26 mouse cellular contexts compared by ENCODE assay signal in genomic region chr1:58690834-58691488, GRCm38 (mm10). TPM values are rescaled to one million over a fixed set of nuclear protein-coding genes. Genes with fewer than 3 reads are reported as not detected.
A peak's percentile ranks its signal among the peaks of the same experiment; 100 is the strongest.
DNase-seq lines count a peak whose midpoint lies in the region; ATAC-seq lines count a peak whose summit lies in the region.
"Not testable (repeated sequence)": the region's sequence is repeated elsewhere in the genome, so short reads cannot be mapped to it uniquely, and the experiment has no call there.
"Had no signal": no experiment of that assay in that cellular context is flagged by ENCODE, and none has a peak within 500 bp of the region (broad histone marks: within the 10 kb centered on the region; RNA-seq: fewer than 3 reads in every experiment).

No protein-coding gene starts in this region.

- H3K4me1 ChIP-seq in intestine, embryonic 16.5 days (ENCODE audit: control insufficient read depth, insufficient read depth, low read length); limb, embryonic 10.5 days: not testable (repeated sequence)

- 56% methylated on average over 2 of the region's 3 CpGs for WGBS in intestine, embryonic 16.5 days
- 67% methylated on average over 2 of the region's 3 CpGs for WGBS in limb, embryonic 10.5 days

- peak; percentile 42 for DNase-seq in adrenal gland, postnatal 14 days
- DNase-seq in kidney, adult 18-20 months = peak; percentile 48
- DNase-seq in kidney, adult 9 months = peak; percentile 70
- peak; percentile 38 for DNase-seq in kidney, postnatal 14 days
- peak; percentile 5 for DNase-seq in limb, embryonic 10.5 days (ENCODE audit: low spot score)
- peak; percentile 38 for DNase-seq in yolk sac, embryonic 10.5 days (ENCODE audit: low spot score)

- not testable (repeated sequence) for H3K27me3 ChIP-seq in intestine, embryonic 16.5 days (replicated peaks; ENCODE audit: control insufficient read depth, insufficient read depth, low read length); limb, embryonic 10.5 days (ENCODE audit: low read depth, poor library complexity, severe bottlenecking)

- ATAC-seq in intestine, embryonic 16.5 days = peak; percentile 93

- not testable (repeated sequence) for H3K9ac ChIP-seq in intestine, embryonic 16.5 days (ENCODE audit: low read depth, low read length)

- H3K9me3 ChIP-seq in intestine, embryonic 16.5 days (ENCODE audit: control insufficient read depth, low read length); limb, embryonic 10.5 days (replicated peaks): not testable (repeated sequence)

- peak overlapping the region; percentile 84 for H3K27ac ChIP-seq in intestine, embryonic 16.5 days (ENCODE audit: low read length)
- not testable (repeated sequence) for H3K27ac ChIP-seq in limb, embryonic 10.5 days

- 0 out of 2 replicates have a peak overlapping the region, but pooled peaks have one; percentile 19 for H3K4me2 ChIP-seq in intestine, embryonic 16.5 days (ENCODE audit: low read depth, low read length)

- H3K4me3 ChIP-seq in intestine, embryonic 16.5 days (ENCODE audit: low read length); limb, embryonic 10.5 days: not testable (repeated sequence)

- not testable (repeated sequence) for H3K36me3 ChIP-seq in intestine, embryonic 16.5 days (ENCODE audit: control insufficient read depth, insufficient read depth, low read length); limb, embryonic 10.5 days

RNA-seq across cellular contexts. Expression of gene Als2cr12, which starts 4.8 kb away (rescaled TPM):
- total RNA-seq in adrenal gland, postnatal 14 days (2021) = 7.9 and 9.4 TPM in 2 replicates
- polyA plus RNA-seq in intestine, embryonic 16.5 days (2015; fragmentation: Nextera tagmentation; extraction: Ambion mirVana) = 1.8 and 2.4 TPM in 2 replicates
- not detected in 2 replicates for polyA plus RNA-seq in limb, embryonic 10.5 days (2016; fragmentation: Nextera tagmentation; extraction: Ambion mirVana)
- total RNA-seq: CH12.LX; gastrocnemius, adult 18-20 months; gastrocnemius, postnatal 10 days; gastrocnemius, postnatal 36 days; granulocyte monocyte progenitor cell, adult 5-6 weeks; heart, adult 2 months; heart, postnatal 14 days; heart, postnatal 4 days had no signal
- polyA plus RNA-seq: brain, embryonic 14.5 days; embryonic facial prominence, embryonic 11.5 days; forebrain, embryonic 10.5 days; forebrain, embryonic 13.5 days; forebrain, embryonic 16.5 days; G1E; heart, embryonic 10.5 days; heart, embryonic 13.5 days; heart, embryonic 16.5 days; hindbrain, embryonic 11.5 days; hindbrain, embryonic 14.5 days had no signal

RNA-seq across cellular contexts. Expression of gene Cflar, which starts 20.3 kb away (rescaled TPM):
- 110 and 121 TPM in 2 replicates for total RNA-seq in adrenal gland, postnatal 14 days (2021)
- 25.6 and 28.2 TPM in 2 replicates for polyA plus RNA-seq in intestine, embryonic 16.5 days (2015; fragmentation: Nextera tagmentation; extraction: Ambion mirVana)
- 23.2 and 26.2 TPM in 2 replicates for polyA plus RNA-seq in limb, embryonic 10.5 days (2016; fragmentation: Nextera tagmentation; extraction: Ambion mirVana)

Comparison
In these comparisons a context has a peak if more than half of its experiments do, and no peak if none do; other contexts are left out.
1. DNase-seq: peak in every context shown above with its lines; median percentile 70 in kidney, adult 9 months; 48 in kidney, adult 18-20 months; 42 in adrenal gland, postnatal 14 days; 38 in kidney, postnatal 14 days; 38 in yolk sac, embryonic 10.5 days; 5 in limb, embryonic 10.5 days.